Mouse (Mus musculus) cerebellum, postnatal 10 days (tissue): ENCODE data around the gene Zfp764.
"Not testable (repeated sequence)": the region's sequence is repeated elsewhere in the genome, so short reads cannot be mapped to it uniquely, and the experiment has no call there.

ENCODE experiments used
- DNase-seq, 2 experiments: peaks; one replicate each; pipeline ENCODE4 v3.0.0; 2021; ENCODE audit warnings: mixed read lengths in 2 of 2

Zfp764 gene

GRCm38 (mm10) chr7:127390306-127390705, 16.3 kb downstream of the Zfp764 start:
- DNase-seq: no peak

GRCm38 (mm10) chr7:127388201-127388600, 18.4 kb downstream of the Zfp764 start:
- DNase-seq: not testable (repeated sequence)

- DNase-seq: peak; percentile 96
Measured at GRCm38 (mm10) chr7:127386641-127387392, 19.8 kb downstream of the Zfp764 start, which contains the start of gene 9130019O22Rik. Gene 9130019O22Rik (minus strand): TSS chr7:127387166.

GRCm38 (mm10) chr7:127385560-127385959, 21.1 kb downstream of the Zfp764 start:
- not testable (repeated sequence) for DNase-seq

- DNase-seq: no peak
Measured at GRCm38 (mm10) chr7:127378310-127378921, 28.2 kb downstream of the Zfp764 start.

GRCm38 (mm10) chr7:127375271-127376245, 31.1 kb downstream of the Zfp764 start, which contains the start of gene Zfp747:
Gene Zfp747 (minus strand): TSS chr7:127376050.
- peak; percentile 93 to 94 for DNase-seq

- DNase-seq: not testable (repeated sequence)
Measured at GRCm38 (mm10) chr7:127371870-127372269, 34.8 kb downstream of the Zfp764 start.

- no peak for DNase-seq
Measured at GRCm38 (mm10) chr7:127371213-127371612, 35.4 kb downstream of the Zfp764 start.

- DNase-seq: no peak
Measured at GRCm38 (mm10) chr7:127366249-127366648, 40.4 kb downstream of the Zfp764 start.

GRCm38 (mm10) chr7:127364166-127364565, 42.5 kb downstream of the Zfp764 start:
- DNase-seq: peak; percentile 25 to 56

GRCm38 (mm10) chr7:127363475-127363921, 43.1 kb downstream of the Zfp764 start:
- peak; percentile 71 to 73 for DNase-seq

GRCm38 (mm10) chr7:127362418-127362817, 44.2 kb downstream of the Zfp764 start:
- DNase-seq: peak; percentile 52 to 70

- peak; percentile 39 to 44 for DNase-seq
Measured at GRCm38 (mm10) chr7:127361449-127361848, 45.2 kb downstream of the Zfp764 start.

- no peak for DNase-seq
Measured at GRCm38 (mm10) chr7:127360265-127360664, 46.4 kb downstream of the Zfp764 start.

GRCm38 (mm10) chr7:127358472-127358871, 48.1 kb downstream of the Zfp764 start:
- peak in 1 of 2 experiments; percentile 22 for DNase-seq

- DNase-seq: no peak
Measured at GRCm38 (mm10) chr7:127357871-127358270, 48.8 kb downstream of the Zfp764 start.

- DNase-seq: no peak
Measured at GRCm38 (mm10) chr7:127355796-127356195, 50.8 kb downstream of the Zfp764 start.
